Mouse (Mus musculus): Measurements from ENCODE around the gene Bcl7a.

GRCm38 (mm10) chr5:123309816-123310215 is 33.8 kb upstream of the Bcl7a start:
- TF ChIP-seq CTCF (IDR thresholded peaks at IDR 0.05; ENCODE audit: insufficient read depth, low read length), result no peak
- TF ChIP-seq POLR2A (IDR thresholded peaks at IDR 0.05; ENCODE audit: borderline replicate concordance, extremely low read depth, low read depth, low read length), result no peak

Measured in lung, adult 2 months (tissue).